Mouse (Mus musculus) stomach, embryonic 15.5 days (tissue): ENCODE measurements around the gene Gm43738. TPM values are rescaled to one million over a fixed set of nuclear protein-coding genes. Genes with fewer than 3 reads are reported as not detected.

ENCODE experiments used
- polyA plus RNA-seq: library from polyadenylated mRNA; unstranded; fragments of >200 nt; fragmentation: Nextera tagmentation; extraction: Ambion mirVana; gene quantifications from 2 replicates; pipeline ENCODE4 v1.2.1, GENCODE M21; 2015

The Gm43738 gene
- polyA plus RNA-seq, 1 experiment from 2014 or later, result not detected

Other genes starting within 250 kb of the Gm43738 start
- gene Msto1, start 187.1 kb downstream of the Gm43738 start, polyA plus RNA-seq, result 38.0 and 38.9 TPM in 2 replicates
- 19.8 and 21.3 TPM in 2 replicates for gene Ash1l, start 150.5 kb downstream of the Gm43738 start, polyA plus RNA-seq
- 130 and 141 TPM in 2 replicates for gene Dap3, start 149.9 kb downstream of the Gm43738 start, polyA plus RNA-seq
- gene Rusc1, start 7.8 kb downstream of the Gm43738 start, polyA plus RNA-seq, result 20.3 and 21.0 TPM in 2 replicates
- gene Fdps, start 860 bp upstream of the Gm43738 start, polyA plus RNA-seq, result 324 and 331 TPM in 2 replicates
- gene Pklr, start 35.0 kb upstream of the Gm43738 start, polyA plus RNA-seq, result 16.4 and 19.9 TPM in 2 replicates
- 2.4 and 2.6 TPM in 2 replicates for gene Hcn3, start 59.1 kb upstream of the Gm43738 start, polyA plus RNA-seq
- gene Clk2, start 63.7 kb upstream of the Gm43738 start, polyA plus RNA-seq, result 26.3 and 26.7 TPM in 2 replicates
- gene Scamp3, start 76.4 kb upstream of the Gm43738 start, polyA plus RNA-seq, result 103 and 106 TPM in 2 replicates
- 21.1 and 22.1 TPM in 2 replicates for gene Fam189b, start 82.0 kb upstream of the Gm43738 start, polyA plus RNA-seq
- 40.1 and 41.2 TPM in 2 replicates for gene Gba, start 101.8 kb upstream of the Gm43738 start, polyA plus RNA-seq
- gene Thbs3, start 114.1 kb upstream of the Gm43738 start, polyA plus RNA-seq, result 29.0 and 29.2 TPM in 2 replicates
- gene Mtx1, start 126.0 kb upstream of the Gm43738 start, polyA plus RNA-seq, result 197 and 199 TPM in 2 replicates
- 64.2 and 89.1 TPM in 2 replicates for gene Muc1, start 128.0 kb upstream of the Gm43738 start, polyA plus RNA-seq
- 374 and 406 TPM in 2 replicates for gene Krtcap2, start 144.9 kb upstream of the Gm43738 start, polyA plus RNA-seq
- 4.6 and 5.9 TPM in 2 replicates for gene Trim46, start 145.2 kb upstream of the Gm43738 start, polyA plus RNA-seq
- gene Dpm3, start 158.3 kb upstream of the Gm43738 start, polyA plus RNA-seq, result 129 and 132 TPM in 2 replicates
- gene Slc50a1, start 169.5 kb upstream of the Gm43738 start, polyA plus RNA-seq, result 74.4 and 75.3 TPM in 2 replicates
- 41.4 and 46.1 TPM in 2 replicates for gene Efna1, start 180.0 kb upstream of the Gm43738 start, polyA plus RNA-seq
- 9.5 and 9.6 TPM in 2 replicates for gene Efna3, start 221.9 kb upstream of the Gm43738 start, polyA plus RNA-seq
- gene Efna4, start 236.9 kb upstream of the Gm43738 start, polyA plus RNA-seq, result 17.9 and 19.4 TPM in 2 replicates
- gene Adam15, start 248.9 kb upstream of the Gm43738 start, polyA plus RNA-seq, result 44.7 and 53.2 TPM in 2 replicates